Mouse (Mus musculus) kidney, adult 2 months (tissue): ENCODE data around the gene Sox1.

ENCODE experiments used
- CTCF ChIP-seq: fragments of 200-500 bp; conservative IDR thresholded peaks from 2 replicates; pipeline ENCODE4 v1.5.1; 2011; ENCODE audit warnings: low read depth, mild to moderate bottlenecking, control low read depth, low read length, moderate library complexity, mixed read lengths; ENCODE audit not compliant: insufficient read depth, insufficient read length
- POLR2A ChIP-seq: fragments of 200-500 bp; IDR thresholded peaks from one replicate; pipeline ENCODE4 v1.6.1; 2011; ENCODE audit warnings: low read depth, low read length, control low read depth

- TF ChIP-seq CTCF (no peak), POLR2A (no peak)
Measured at GRCm38 (mm10) chr8:12346870-12347269, 48.2 kb upstream of the Sox1 start.
